Mouse (Mus musculus) midbrain, postnatal 0 days (tissue): ENCODE results near the gene Iffo1. TPM values are rescaled to one million over a fixed set of nuclear protein-coding genes. Genes with fewer than 3 reads are reported as not detected.

Experiments
- ATAC-seq: fragments of 200-750 bp; cut with Nextera tagmentation; 2 replicates; pipeline ENCODE4 v1.8.0; 2017; ENCODE audit warnings: moderate number of reproducible peaks, mild to moderate bottlenecking, moderate TSS enrichment, moderate library complexity; ENCODE audit not compliant: low FRiP score
- DNase-seq: peaks from one replicate; pipeline ENCODE4 v3.0.0-alpha.2; 2015; ENCODE audit warnings: low spot score
- H3K27ac ChIP-seq: fragments of 300-500 bp; sonication (generic); 2 replicates; pipeline ENCODE4 v1.5.1; 2014; ENCODE audit warnings: low read depth, mild to moderate bottlenecking, low read length, mixed read lengths
- H3K27me3 ChIP-seq: fragments of 300-500 bp; sonication (generic); 2 replicates; pipeline ENCODE4 v1.6.1; 2014; ENCODE audit warnings: low read length, control low read depth, mixed read lengths; ENCODE audit not compliant: insufficient read depth
- H3K36me3 ChIP-seq: fragments of 300-500 bp; sonication (generic); 2 replicates; pipeline ENCODE4 v1.6.1; 2014; ENCODE audit warnings: low read length, control low read depth, mixed read lengths; ENCODE audit not compliant: insufficient read depth
- H3K4me1 ChIP-seq: fragments of 300-500 bp; sonication (generic); 2 replicates; pipeline ENCODE4 v1.6.1; 2014; ENCODE audit warnings: mild to moderate bottlenecking, control low read depth, antibody characterized with exemption, low read length, mixed read lengths; ENCODE audit not compliant: insufficient read depth
- H3K4me2 ChIP-seq: fragments of 300-500 bp; sonication (generic); 2 replicates; pipeline ENCODE4 v1.6.1; 2014; ENCODE audit warnings: low read depth, mild to moderate bottlenecking, low read length, mixed read lengths; ENCODE audit not compliant: poor library complexity, severe bottlenecking
- H3K4me3 ChIP-seq: fragments of 300-500 bp; sonication (generic); 2 replicates; pipeline ENCODE4 v1.5.1; 2014; ENCODE audit warnings: low read depth, mild to moderate bottlenecking, low read length, moderate library complexity
- H3K9ac ChIP-seq: fragments of 300-500 bp; sonication (generic); replicated peaks from 2 replicates; pipeline ENCODE4 v1.6.1; 2014; ENCODE audit warnings: mild to moderate bottlenecking, low read length, moderate library complexity, mixed read lengths; ENCODE audit not compliant: poor library complexity, severe bottlenecking
- H3K9me3 ChIP-seq: fragments of 300-500 bp; sonication (generic); 2 replicates; pipeline ENCODE4 v1.6.1; 2016; ENCODE audit warnings: low read length, control low read depth
- CTCF ChIP-seq: IDR thresholded peaks from 2 replicates; pipeline ENCODE4 v1.5.1; 2016; ENCODE audit warnings: antibody characterized with exemption, mild to moderate bottlenecking
- WGBS: fragments of 180-500 bp; shearing (Covaris S2); extraction: QIAGEN DNeasy Blood & Tissue Kit; methylation state at CpG from one replicate; pipeline ENCODE4 v1.1.7; 2014; 5-methylcytosine and 5-hydroxymethylcytosine counted together
- polyA plus RNA-seq: library from polyadenylated mRNA; unstranded; fragments of >200 nt; fragmentation: Nextera tagmentation; extraction: Ambion mirVana; gene quantifications from 2 replicates; pipeline ENCODE4 v1.2.1, GENCODE M21; 2015
- total RNA-seq: library from RNA; depleted of rRNA; stranded (reverse); fragments of >200 nt; gene quantifications from 2 replicates; pipeline ENCODE4 v1.2.3, GENCODE M21; 2014

The Iffo1 gene
- total and polyA plus RNA-seq, 2 experiments from 2014 or later, result 20.4 to 33.9 TPM

DNA sequence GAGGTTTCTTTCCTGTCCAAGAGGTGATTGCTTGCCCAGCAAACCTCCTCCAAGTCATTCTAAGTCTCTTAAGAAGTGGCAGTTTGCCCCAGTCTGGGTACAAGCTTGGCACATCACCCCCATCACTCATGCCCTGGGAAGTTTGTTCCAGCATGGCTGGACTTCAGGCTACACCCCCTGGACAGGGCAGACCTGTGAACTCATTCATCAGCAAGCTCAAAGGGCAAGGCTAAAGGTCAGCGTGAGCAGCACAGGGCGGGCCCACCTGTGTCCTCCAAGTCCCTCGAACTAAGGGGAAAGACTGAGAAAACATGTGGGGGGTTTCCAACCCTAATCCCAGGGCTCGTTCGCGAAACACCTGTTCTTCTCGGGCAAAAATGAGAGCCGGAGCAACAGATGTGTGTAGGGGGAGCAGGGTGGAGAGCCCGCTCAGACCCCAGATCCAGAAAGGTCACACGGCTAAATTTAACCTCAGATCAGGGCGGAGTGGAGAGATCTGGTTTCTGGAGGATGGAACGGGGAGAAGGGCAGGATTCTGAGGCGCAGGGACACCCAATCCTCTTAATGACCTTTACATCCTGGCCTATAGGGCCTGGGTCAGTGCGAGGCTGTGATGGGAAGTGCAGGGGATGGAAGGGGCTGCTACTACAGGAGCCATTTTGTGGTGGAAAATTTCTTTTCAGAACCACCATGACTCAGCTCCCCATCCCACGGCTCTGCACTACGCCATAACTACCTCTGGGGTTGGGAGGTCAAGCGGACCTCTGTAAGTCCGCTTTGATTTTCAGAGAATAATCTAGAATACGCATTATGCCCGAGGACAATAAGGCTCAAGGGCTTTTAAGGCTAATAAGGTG, 19.0 kb downstream of the Iffo1 start:
- Histone ChIP-seq H3K4me3 (peak overlapping the region; percentile 59), H3K4me1 (peaks cover 11% of the 10 kb centered on the region; the same call in 1 of the 2 replicates), H3K4me2 (peak overlapping the region; percentile 79), H3K9me3 (no peaks in the 10 kb centered on the region), H3K36me3 (peaks cover 26% of the 10 kb centered on the region), H3K27ac (peak overlapping the region; percentile 89), H3K9ac (peak overlapping the region; percentile 81), H3K27me3 (no peaks in the 10 kb centered on the region)
- 3% methylated on average over 20 of the region's 20 CpGs for WGBS
- DNase-seq (peak; percentile 47), ATAC-seq (peak; percentile 4; the same call in 1 of the 2 replicates)
- no peak for TF ChIP-seq CTCF

DNA sequence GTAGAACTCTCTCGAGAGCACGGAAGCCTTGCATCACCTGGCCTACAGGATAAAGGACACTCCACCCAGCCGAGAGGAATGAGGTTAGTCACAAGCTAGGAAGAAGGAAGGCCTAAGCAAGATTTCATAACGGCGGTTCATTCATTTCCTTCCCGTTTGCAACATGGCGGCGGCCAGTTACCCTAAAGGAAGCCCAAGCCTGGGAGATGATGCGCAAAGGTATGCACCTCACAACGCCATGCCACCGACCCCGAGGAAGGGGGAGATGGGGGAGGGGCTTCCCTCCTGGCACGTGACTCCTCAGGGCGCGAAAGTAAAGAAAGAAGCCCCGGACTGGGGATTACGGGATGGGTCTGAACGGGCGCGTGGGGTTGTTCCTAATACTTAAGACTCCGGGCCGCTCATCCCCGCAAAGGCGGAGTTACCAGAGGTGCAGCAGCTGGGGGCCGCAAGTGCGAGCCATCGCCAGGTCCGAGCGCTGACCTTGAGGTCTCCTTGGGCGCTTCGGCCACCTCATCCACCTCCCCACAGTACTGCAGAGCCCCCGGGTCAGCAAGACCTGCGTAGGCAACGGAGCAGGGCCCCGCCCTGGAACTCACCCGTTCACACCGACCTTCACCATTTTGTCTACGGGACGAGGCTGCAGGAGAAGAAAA, 19.8 kb downstream of the Iffo1 start:
- Histone ChIP-seq H3K27ac (peak overlapping the region; percentile 89), H3K9me3 (no peaks in the 10 kb centered on the region), H3K4me2 (peak overlapping the region; percentile 79), H3K4me1 (peaks cover 11% of the 10 kb centered on the region; the same call in 1 of the 2 replicates), H3K27me3 (no peaks in the 10 kb centered on the region), H3K36me3 (peaks cover 29% of the 10 kb centered on the region), H3K9ac (peak overlapping the region; percentile 81), H3K4me3 (peak overlapping the region; percentile 59)
- DNase-seq (peak; percentile 73), ATAC-seq (peak; percentile 53)
- under 1% methylated on average over 39 of the region's 39 CpGs for WGBS
- TF ChIP-seq CTCF, result no peak; the same call in 1 of the 2 replicates

DNA sequence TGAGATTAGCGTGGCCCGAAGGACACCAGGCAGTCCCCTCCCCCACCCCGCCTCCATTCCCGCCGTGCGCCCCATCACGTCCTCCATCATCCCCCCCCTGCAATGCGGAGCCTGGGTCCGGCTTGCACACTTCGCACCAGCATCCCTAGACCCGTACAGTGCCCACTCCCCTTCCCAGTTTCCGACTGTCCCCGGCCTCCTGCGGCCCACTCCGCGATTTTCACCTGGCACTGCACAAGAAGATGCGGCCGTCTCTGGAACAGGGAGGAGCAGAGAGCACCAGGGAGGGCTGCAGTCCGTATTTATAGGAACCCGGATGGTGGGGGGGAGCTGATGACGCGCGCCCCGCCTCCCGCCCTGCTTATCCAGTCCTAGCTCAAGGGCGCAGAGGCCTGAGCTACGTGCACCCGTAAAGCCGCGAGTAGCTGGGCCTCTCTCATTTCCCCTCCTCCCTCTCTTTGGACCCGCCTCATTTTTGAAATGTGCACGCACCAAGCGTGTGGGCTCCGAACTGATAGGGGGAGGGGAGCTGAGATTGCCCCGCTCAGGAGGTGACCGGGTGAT, 20.4 kb downstream of the Iffo1 start:
- Histone ChIP-seq H3K27ac (peak overlapping the region; percentile 89), H3K27me3 (no peaks in the 10 kb centered on the region), H3K9me3 (no peaks in the 10 kb centered on the region), H3K4me2 (peak overlapping the region; percentile 79), H3K4me1 (peaks cover 11% of the 10 kb centered on the region; the same call in 1 of the 2 replicates), H3K36me3 (peaks cover 29% of the 10 kb centered on the region), H3K4me3 (peak overlapping the region; percentile 59), H3K9ac (peak overlapping the region; percentile 81)
- peak; percentile 92 for ATAC-seq
- under 1% methylated on average over 35 of the region's 36 CpGs for WGBS
- no peak for TF ChIP-seq CTCF
- peak; percentile 98 for DNase-seq

DNA sequence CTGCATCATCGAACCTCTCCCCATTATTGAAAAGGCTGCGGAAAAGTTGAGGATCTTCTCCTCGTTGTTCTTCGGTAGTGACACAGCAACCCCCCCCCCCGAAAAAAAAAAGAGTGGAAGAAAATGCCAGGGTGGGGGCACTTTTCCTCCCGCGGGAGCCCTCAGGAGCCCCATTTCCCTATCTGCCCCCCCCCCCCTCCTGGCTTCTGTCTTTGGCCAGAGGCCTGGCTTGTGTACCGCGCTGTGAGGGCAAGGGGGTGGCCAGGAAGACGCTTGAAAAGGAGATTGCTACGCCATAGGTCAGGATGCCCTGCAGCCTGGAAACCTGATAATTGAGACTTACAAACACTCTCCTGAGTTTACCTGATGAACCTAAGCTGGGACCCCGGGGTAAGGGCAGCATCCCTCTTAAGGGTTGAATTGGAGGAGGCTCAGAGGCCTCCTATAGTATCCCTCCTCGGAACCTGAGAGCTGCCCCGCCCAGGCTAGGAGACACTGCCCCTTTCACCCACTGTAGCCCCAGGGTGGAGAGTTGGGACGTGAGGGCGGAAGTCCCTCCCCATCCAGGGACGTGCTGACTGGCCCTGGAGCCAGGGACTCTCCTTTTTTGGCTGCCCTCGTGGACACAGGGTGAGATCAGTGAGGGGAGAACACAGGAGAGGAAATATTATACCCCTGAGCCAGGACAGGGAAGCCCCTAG, 21.2 kb downstream of the Iffo1 start, which contains the start of gene Gapdh:
TSS of gene Gapdh (minus strand) at position 417 of the 701 bp plus-strand sequence.
- no peak for TF ChIP-seq CTCF
- H3K36me3 ChIP-seq, result peaks cover 28% of the 10 kb centered on the region
- H3K27ac ChIP-seq, result peak within 1 kb of the TSS; percentile 89
- WGBS, result under 1% methylated on average over 12 of the region's 18 CpGs
- H3K27me3 ChIP-seq, result no peaks in the 10 kb centered on the region
- H3K4me1 ChIP-seq, result peaks cover 11% of the 10 kb centered on the region; the same call in 1 of the 2 replicates
- H3K9ac ChIP-seq, result peak within 1 kb of the TSS; percentile 81
- peak within 1 kb of the TSS; percentile 59 for H3K4me3 ChIP-seq
- ATAC-seq (no peak), DNase-seq (peak; percentile 70)
- H3K9me3 ChIP-seq, result no peaks in the 10 kb centered on the region
- H3K4me2 ChIP-seq, result peak within 1 kb of the TSS; percentile 79
